Mouse (Mus musculus): Measurements from ENCODE around the gene Zbtb24.

GRCm38 (mm10) chr10:41509160-41509559 is 59.0 kb downstream of the Zbtb24 start:
- TF ChIP-seq POLR2A (IDR thresholded peaks at IDR 0.05; ENCODE audit: control insufficient read depth, extremely low read depth, insufficient read depth, low read length, poor library complexity) (no peak), CTCF (IDR thresholded peaks at IDR 0.05; ENCODE audit: borderline replicate concordance, control insufficient read depth, extremely low read depth, insufficient read depth, low read length, poor library complexity) (no peak)

All from thymus, adult 2 months (tissue).